Mouse (Mus musculus) midbrain, postnatal 0 days (tissue): ENCODE data around the gene Sorbs1. TPM values are rescaled to one million over a fixed set of nuclear protein-coding genes. Genes with fewer than 3 reads are reported as not detected.
"Not testable (repeated sequence)": the region's sequence is repeated elsewhere in the genome, so short reads cannot be mapped to it uniquely, and the experiment has no call there.

Experiments used
- ATAC-seq: fragments of 200-750 bp; cut with Nextera tagmentation; 2 replicates; pipeline ENCODE4 v1.8.0; 2017; ENCODE audit warnings: moderate number of reproducible peaks, mild to moderate bottlenecking, moderate TSS enrichment, moderate library complexity; ENCODE audit not compliant: low FRiP score
- DNase-seq: peaks from one replicate; pipeline ENCODE4 v3.0.0-alpha.2; 2015; ENCODE audit warnings: low spot score
- H3K27ac ChIP-seq: fragments of 300-500 bp; sonication (generic); 2 replicates; pipeline ENCODE4 v1.5.1; 2014; ENCODE audit warnings: low read depth, mild to moderate bottlenecking, low read length, mixed read lengths
- H3K27me3 ChIP-seq: fragments of 300-500 bp; sonication (generic); 2 replicates; pipeline ENCODE4 v1.6.1; 2014; ENCODE audit warnings: low read length, control low read depth, mixed read lengths; ENCODE audit not compliant: insufficient read depth
- H3K36me3 ChIP-seq: fragments of 300-500 bp; sonication (generic); 2 replicates; pipeline ENCODE4 v1.6.1; 2014; ENCODE audit warnings: low read length, control low read depth, mixed read lengths; ENCODE audit not compliant: insufficient read depth
- H3K4me1 ChIP-seq: fragments of 300-500 bp; sonication (generic); 2 replicates; pipeline ENCODE4 v1.6.1; 2014; ENCODE audit warnings: mild to moderate bottlenecking, control low read depth, antibody characterized with exemption, low read length, mixed read lengths; ENCODE audit not compliant: insufficient read depth
- H3K4me2 ChIP-seq: fragments of 300-500 bp; sonication (generic); 2 replicates; pipeline ENCODE4 v1.6.1; 2014; ENCODE audit warnings: low read depth, mild to moderate bottlenecking, low read length, mixed read lengths; ENCODE audit not compliant: poor library complexity, severe bottlenecking
- H3K4me3 ChIP-seq: fragments of 300-500 bp; sonication (generic); 2 replicates; pipeline ENCODE4 v1.5.1; 2014; ENCODE audit warnings: low read depth, mild to moderate bottlenecking, low read length, moderate library complexity
- H3K9ac ChIP-seq: fragments of 300-500 bp; sonication (generic); replicated peaks from 2 replicates; pipeline ENCODE4 v1.6.1; 2014; ENCODE audit warnings: mild to moderate bottlenecking, low read length, moderate library complexity, mixed read lengths; ENCODE audit not compliant: poor library complexity, severe bottlenecking
- H3K9me3 ChIP-seq: fragments of 300-500 bp; sonication (generic); 2 replicates; pipeline ENCODE4 v1.6.1; 2016; ENCODE audit warnings: low read length, control low read depth
- CTCF ChIP-seq: IDR thresholded peaks from 2 replicates; pipeline ENCODE4 v1.5.1; 2016; ENCODE audit warnings: antibody characterized with exemption, mild to moderate bottlenecking
- WGBS: fragments of 180-500 bp; shearing (Covaris S2); extraction: QIAGEN DNeasy Blood & Tissue Kit; methylation state at CpG from one replicate; pipeline ENCODE4 v1.1.7; 2014; 5-methylcytosine and 5-hydroxymethylcytosine counted together
- polyA plus RNA-seq: library from polyadenylated mRNA; unstranded; fragments of >200 nt; fragmentation: Nextera tagmentation; extraction: Ambion mirVana; gene quantifications from 2 replicates; pipeline ENCODE4 v1.2.1, GENCODE M21; 2015
- total RNA-seq: library from RNA; depleted of rRNA; stranded (reverse); fragments of >200 nt; gene quantifications from 2 replicates; pipeline ENCODE4 v1.2.3, GENCODE M21; 2014; rRNA removed

Gene Sorbs1
- total RNA-seq (53.1 and 74.1 TPM in 2 replicates), polyA plus RNA-seq (55.6 and 60.4 TPM in 2 replicates)

- DNase-seq (peak; percentile 98), ATAC-seq (peak; percentile 98)
- H3K9ac ChIP-seq = peak within 1 kb of the TSS; percentile 88
- H3K4me3 ChIP-seq = peak within 1 kb of the TSS; percentile 90
- peak within 1 kb of the TSS; percentile 62 for H3K4me2 ChIP-seq
- no peaks in the 10 kb centered on the region for H3K27me3 ChIP-seq
- H3K27ac ChIP-seq = peak within 1 kb of the TSS; percentile 85
- no peaks in the 10 kb centered on the region for H3K36me3 ChIP-seq
- peaks cover 11% of the 10 kb centered on the region; the same call in 1 of the 2 replicates for H3K4me1 ChIP-seq
- under 1% methylated on average over 48 of the region's 51 CpGs for WGBS
- H3K9me3 ChIP-seq = no peaks in the 10 kb centered on the region
- no peak for TF ChIP-seq CTCF
Observed at GRCm38 (mm10) chr19:40513632-40514078, at the start of gene Sorbs1. Gene Sorbs1 (minus strand): TSS chr19:40513779.

GRCm38 (mm10) chr19:40561521-40561920 lies 47.9 kb upstream of the Sorbs1 start:
- WGBS = 77% methylated on average over 11 of the region's 31 CpGs
- H3K4me2 ChIP-seq, H3K27me3 ChIP-seq, DNase-seq, H3K9ac ChIP-seq, H3K4me3 ChIP-seq, H3K9me3 ChIP-seq, H3K4me1 ChIP-seq, H3K27ac ChIP-seq: not testable (repeated sequence)
- ATAC-seq = peak; percentile 69; the same call in 1 of the 2 replicates
- peaks cover 54% of the 10 kb centered on the region for H3K36me3 ChIP-seq

DNA sequence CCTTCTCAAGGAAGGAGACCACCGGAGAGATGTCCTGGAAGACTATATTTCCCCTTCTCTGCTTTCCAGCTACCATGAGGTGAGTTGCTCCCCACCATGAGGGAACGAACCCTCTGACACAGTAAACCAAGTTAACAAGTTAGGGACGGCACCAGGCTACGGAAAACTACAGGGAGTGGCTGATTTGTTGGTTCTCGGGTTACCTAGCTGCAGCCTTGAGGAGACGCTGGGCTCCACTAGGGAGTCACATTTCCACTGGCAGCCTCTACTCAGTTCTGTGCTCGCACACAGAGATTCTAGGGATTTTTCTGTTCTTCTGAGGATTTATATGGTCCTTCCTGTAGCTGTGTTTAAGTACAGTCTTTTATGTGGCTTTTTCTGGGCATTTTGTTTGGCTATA lies 42.5 kb upstream of the Sorbs1 start:
- no peak overlapping the region for H3K4me3 ChIP-seq
- H3K27ac ChIP-seq = no peak overlapping the region
- H3K27me3 ChIP-seq = no peaks in the 10 kb centered on the region
- WGBS = 92% methylated on average over 7 of the region's 7 CpGs
- ATAC-seq (no peak), DNase-seq (no peak)
- no peaks in the 10 kb centered on the region for H3K4me1 ChIP-seq
- TF ChIP-seq CTCF = no peak
- H3K9ac ChIP-seq = no peak overlapping the region
- H3K9me3 ChIP-seq = no peaks in the 10 kb centered on the region
- peaks cover 57% of the 10 kb centered on the region for H3K36me3 ChIP-seq
- H3K4me2 ChIP-seq = no peak overlapping the region

DNA sequence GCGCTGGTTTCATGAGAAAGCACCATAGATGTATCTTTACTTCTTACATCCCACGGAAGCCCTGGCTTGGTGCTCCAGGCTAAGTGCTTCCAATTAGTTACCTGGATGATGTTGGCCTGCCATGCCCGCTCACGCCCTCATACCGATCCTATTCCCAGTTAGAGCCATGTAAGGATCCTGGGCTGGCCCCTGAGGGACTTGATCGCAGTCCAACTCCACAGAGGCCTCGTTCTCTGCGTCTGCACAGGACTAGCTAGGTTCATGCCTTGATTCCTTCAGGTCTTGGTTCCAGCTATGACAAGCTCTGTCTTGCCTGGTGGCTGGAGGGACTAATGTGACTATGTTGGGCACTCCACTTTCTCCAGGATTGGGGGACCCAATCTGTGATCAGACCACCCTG lies 41.6 kb upstream of the Sorbs1 start:
- no peak for DNase-seq
- H3K4me3 ChIP-seq = no peak overlapping the region
- no peak overlapping the region for H3K27ac ChIP-seq
- no peaks in the 10 kb centered on the region for H3K27me3 ChIP-seq
- no peak for ATAC-seq
- peaks cover 60% of the 10 kb centered on the region for H3K36me3 ChIP-seq
- WGBS = over 99% methylated on average over 8 of the region's 8 CpGs
- H3K9me3 ChIP-seq = no peaks in the 10 kb centered on the region
- no peak for TF ChIP-seq CTCF
- H3K4me1 ChIP-seq = no peaks in the 10 kb centered on the region
- no peak overlapping the region for H3K9ac ChIP-seq
- H3K4me2 ChIP-seq = no peak overlapping the region

- DNase-seq = no peak
- H3K27me3 ChIP-seq = no peaks in the 10 kb centered on the region
- no peak for ATAC-seq
- H3K4me1 ChIP-seq = no peaks in the 10 kb centered on the region
- WGBS = 94% methylated on average over 11 of the region's 11 CpGs
- H3K36me3 ChIP-seq = peaks cover 60% of the 10 kb centered on the region
- H3K4me3 ChIP-seq = no peak overlapping the region
- H3K27ac ChIP-seq = no peak overlapping the region
- no peak overlapping the region for H3K9ac ChIP-seq
- no peak for TF ChIP-seq CTCF
- no peak overlapping the region for H3K4me2 ChIP-seq
- H3K9me3 ChIP-seq = no peaks in the 10 kb centered on the region
Observed at GRCm38 (mm10) chr19:40554343-40554742, 40.8 kb upstream of the Sorbs1 start.

- no peak overlapping the region for H3K9ac ChIP-seq
- peaks cover 60% of the 10 kb centered on the region for H3K36me3 ChIP-seq
- no peak for ATAC-seq
- DNase-seq = no peak
- no peaks in the 10 kb centered on the region for H3K27me3 ChIP-seq
- H3K4me2 ChIP-seq = no peak overlapping the region
- no peak overlapping the region for H3K27ac ChIP-seq
- 89% methylated on average over 6 of the region's 6 CpGs for WGBS
- no peak for TF ChIP-seq CTCF
- no peak overlapping the region for H3K4me3 ChIP-seq
- H3K4me1 ChIP-seq = no peaks in the 10 kb centered on the region
- H3K9me3 ChIP-seq = no peaks in the 10 kb centered on the region
Observed at GRCm38 (mm10) chr19:40553849-40554248, 40.3 kb upstream of the Sorbs1 start.
